Mouse (Mus musculus): Measurements from ENCODE around the gene Ank. TPM values are rescaled to one million over a fixed set of nuclear protein-coding genes. Genes with fewer than 3 reads are reported as not detected.
A peak's percentile ranks its signal among the peaks of the same experiment; 100 is the strongest.

The Ank gene
- polyA plus RNA-seq, 1 experiment from 2014 or later: 23.3 TPM

DNA sequence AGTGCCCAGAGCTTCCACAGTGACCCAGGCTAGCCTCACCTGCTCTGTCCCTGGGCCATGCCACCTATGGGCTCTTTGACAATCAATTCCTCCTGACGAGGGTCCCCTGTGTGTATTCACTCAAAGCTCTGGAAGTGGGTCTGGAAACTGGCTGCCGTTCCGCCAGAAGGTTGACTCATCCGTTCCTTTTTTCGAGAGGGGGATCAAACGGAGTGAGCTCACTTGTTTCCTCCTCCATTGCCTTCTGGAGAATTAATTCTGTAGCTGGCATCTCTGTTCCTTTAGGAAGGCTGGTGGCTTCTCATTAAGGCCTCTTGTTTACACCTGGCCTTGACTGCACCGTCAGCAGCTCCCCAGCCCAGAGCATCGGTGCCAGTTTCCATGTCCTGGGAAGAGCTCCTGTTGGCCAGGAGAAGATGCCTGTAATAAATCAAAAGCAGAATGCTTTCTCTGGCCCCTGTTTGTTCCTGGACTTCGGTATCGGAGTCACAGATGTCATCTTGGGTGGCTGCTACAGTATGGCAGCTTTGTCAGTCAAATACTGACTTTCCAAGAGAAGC is 99.2 kb downstream of the Ank start:
- H3K4me2 ChIP-seq (replicated peaks): no peak overlapping the region
- no peak overlapping the region for H3K4me3 ChIP-seq (replicated peaks)
- no peaks in the 10 kb centered on the region for H3K27me3 ChIP-seq
- 78% methylated on average over 10 of the region's 10 CpGs for WGBS
- H3K9ac ChIP-seq: no peak overlapping the region
- ATAC-seq (ENCODE audit: insufficient number of reproducible peaks, low FRiP score, low TSS enrichment, low read depth): no peak
- no peaks in the 10 kb centered on the region for H3K9me3 ChIP-seq (replicated peaks)
- H3K4me1 ChIP-seq: peaks cover 6% of the 10 kb centered on the region; the same call in 1 of the 2 replicates
- peaks cover 4% of the 10 kb centered on the region; the same call in 1 of the 2 replicates for H3K36me3 ChIP-seq
- no peak overlapping the region for H3K27ac ChIP-seq (replicated peaks)

DNA sequence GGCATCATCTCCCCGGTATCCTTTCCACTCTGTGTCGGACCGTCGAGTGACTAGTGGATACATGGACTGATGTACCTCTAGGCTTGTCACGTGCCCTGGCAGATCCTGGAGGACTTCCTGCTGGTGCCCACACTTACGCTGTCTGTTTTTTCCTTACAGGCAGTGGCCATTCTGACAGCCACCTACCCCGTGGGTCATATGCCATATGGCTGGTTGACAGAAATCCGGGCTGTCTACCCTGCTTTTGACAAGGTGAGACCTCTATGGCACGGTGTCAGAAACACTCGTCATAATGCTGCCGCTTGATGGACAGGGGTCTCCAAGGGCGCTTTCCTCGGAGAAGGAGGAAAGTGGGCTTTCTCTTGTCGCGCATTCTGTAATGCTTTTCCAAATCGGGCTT is 100.9 kb downstream of the Ank start:
- Histone ChIP-seq H3K4me2 (replicated peaks) (no peak overlapping the region), H3K9me3 (replicated peaks) (no peaks in the 10 kb centered on the region), H3K27me3 (no peaks in the 10 kb centered on the region), H3K4me3 (replicated peaks) (no peak overlapping the region), H3K36me3 (peaks cover 4% of the 10 kb centered on the region; the same call in 1 of the 2 replicates), H3K4me1 (peaks cover 6% of the 10 kb centered on the region; the same call in 1 of the 2 replicates), H3K27ac (replicated peaks) (no peak overlapping the region), H3K9ac (no peak overlapping the region)
- 92% methylated on average over 16 of the region's 16 CpGs for WGBS
- ATAC-seq (ENCODE audit: insufficient number of reproducible peaks, low FRiP score, low TSS enrichment, low read depth): no peak

DNA sequence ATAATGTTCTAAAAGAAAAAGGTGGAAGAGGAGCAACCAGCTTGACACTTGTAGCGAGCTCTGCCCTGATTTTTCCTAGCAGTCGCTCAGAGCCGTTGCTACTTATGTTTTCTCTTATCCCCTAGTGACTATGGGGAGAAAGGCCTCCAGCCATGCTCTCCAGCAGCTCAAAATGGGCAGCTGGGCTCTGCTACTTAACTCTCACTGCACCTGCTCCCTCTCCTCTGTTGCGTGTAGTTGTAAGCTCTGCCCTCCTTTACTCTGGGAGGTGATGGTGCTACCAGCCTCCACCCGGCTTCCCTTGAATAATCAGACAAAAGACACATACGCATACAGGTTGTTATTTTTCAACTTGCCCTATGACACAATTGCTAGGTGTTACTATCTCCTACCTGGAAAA is 101.9 kb downstream of the Ank start:
- H3K27me3 ChIP-seq: no peaks in the 10 kb centered on the region
- no peaks in the 10 kb centered on the region for H3K9me3 ChIP-seq (replicated peaks)
- H3K9ac ChIP-seq: no peak overlapping the region
- ATAC-seq (ENCODE audit: insufficient number of reproducible peaks, low FRiP score, low TSS enrichment, low read depth): no peak
- no peak overlapping the region for H3K4me3 ChIP-seq (replicated peaks)
- peaks cover 4% of the 10 kb centered on the region; the same call in 1 of the 2 replicates for H3K36me3 ChIP-seq
- H3K27ac ChIP-seq (replicated peaks): no peak overlapping the region; the same call in 1 of the 2 replicates
- H3K4me1 ChIP-seq: peaks cover 6% of the 10 kb centered on the region; the same call in 1 of the 2 replicates
- 82% methylated on average over 6 of the region's 6 CpGs for WGBS
- H3K4me2 ChIP-seq (replicated peaks): no peak overlapping the region

DNA sequence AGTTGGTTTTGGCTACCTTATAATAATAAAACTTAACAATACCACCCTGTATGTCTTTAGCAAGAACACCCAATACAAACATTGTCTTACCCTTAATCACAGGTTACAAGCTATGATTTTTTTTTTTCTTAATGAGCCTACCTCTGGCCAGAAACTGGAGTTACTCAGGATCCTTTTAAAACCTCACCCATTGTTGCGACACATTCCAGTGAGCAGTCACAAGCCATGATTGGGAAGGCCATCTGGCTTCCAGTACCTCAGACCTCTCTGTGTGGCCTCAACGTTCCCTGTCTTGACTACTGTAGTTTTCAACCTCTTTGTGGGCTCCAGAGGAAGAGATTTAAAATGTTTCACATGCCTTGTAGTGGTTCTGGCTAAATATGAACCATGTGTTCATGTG is 103.4 kb downstream of the Ank start:
- peaks cover 4% of the 10 kb centered on the region; the same call in 1 of the 2 replicates for H3K36me3 ChIP-seq
- H3K27me3 ChIP-seq: no peaks in the 10 kb centered on the region
- H3K4me2 ChIP-seq (replicated peaks): no peak overlapping the region
- 0 out of 2 replicates have a peak overlapping the region, but pooled peaks have one; percentile 17 for H3K27ac ChIP-seq (replicated peaks)
- peaks cover 6% of the 10 kb centered on the region; the same call in 1 of the 2 replicates for H3K4me1 ChIP-seq
- H3K9ac ChIP-seq: no peak overlapping the region
- H3K9me3 ChIP-seq (replicated peaks): no peaks in the 10 kb centered on the region
- no peak for ATAC-seq (ENCODE audit: insufficient number of reproducible peaks, low FRiP score, low TSS enrichment, low read depth)
- WGBS: 38% methylated on average over 2 of the region's 2 CpGs
- no peak overlapping the region for H3K4me3 ChIP-seq (replicated peaks)

DNA sequence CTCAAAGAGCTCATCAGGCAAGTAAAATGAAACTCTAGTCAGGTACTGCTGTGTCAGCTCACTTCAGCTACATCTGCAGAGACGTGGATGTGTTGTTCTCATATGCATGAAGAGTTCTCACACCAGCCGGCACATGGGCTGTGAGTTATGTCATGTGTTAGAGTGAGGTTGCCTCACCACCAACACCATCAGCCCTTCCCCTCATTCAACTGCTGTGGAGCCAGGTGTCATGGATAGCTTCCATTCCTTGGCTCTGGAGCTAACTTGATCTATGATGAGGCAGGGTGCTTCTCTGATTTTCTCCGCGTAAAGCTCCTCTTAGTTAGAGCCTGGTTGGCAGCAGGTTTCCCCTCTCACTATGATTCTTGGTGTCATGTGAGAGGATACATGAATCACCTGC is 103.9 kb downstream of the Ank start:
- Histone ChIP-seq H3K9ac (no peak overlapping the region), H3K27ac (replicated peaks) (0 out of 2 replicates have a peak overlapping the region, but pooled peaks have one; percentile 30), H3K4me2 (replicated peaks) (no peak overlapping the region), H3K36me3 (peaks cover 4% of the 10 kb centered on the region; the same call in 1 of the 2 replicates), H3K4me3 (replicated peaks) (no peak overlapping the region), H3K9me3 (replicated peaks) (no peaks in the 10 kb centered on the region), H3K27me3 (no peaks in the 10 kb centered on the region), H3K4me1 (peaks cover 9% of the 10 kb centered on the region; the same call in 1 of the 2 replicates)
- WGBS: 60% methylated on average over 4 of the region's 4 CpGs
- ATAC-seq (ENCODE audit: insufficient number of reproducible peaks, low FRiP score, low TSS enrichment, low read depth): no peak

DNA sequence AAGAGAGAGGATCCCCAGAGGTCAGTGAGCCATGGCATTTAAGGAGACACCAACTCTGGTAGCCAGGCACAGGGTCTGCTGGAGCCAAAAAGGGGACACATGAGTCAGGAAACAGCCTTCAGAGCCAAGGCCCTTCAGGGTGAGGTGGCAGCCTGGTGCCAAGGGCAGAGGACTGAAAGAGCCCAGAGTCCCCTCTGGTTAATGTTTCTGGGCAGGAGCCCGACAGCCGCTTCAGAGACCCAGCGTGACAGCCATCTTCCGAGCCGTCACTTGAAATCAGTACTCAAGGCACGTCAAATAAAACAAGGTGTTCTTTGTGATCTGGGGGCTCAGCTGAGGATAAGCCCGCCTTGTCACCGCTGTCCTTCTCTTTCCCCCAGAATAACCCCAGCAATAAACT is 104.7 kb downstream of the Ank start:
- Histone ChIP-seq H3K4me1 (peaks cover 17% of the 10 kb centered on the region), H3K9me3 (replicated peaks) (no peaks in the 10 kb centered on the region), H3K9ac (no peak overlapping the region), H3K4me2 (replicated peaks) (no peak overlapping the region), H3K27me3 (no peaks in the 10 kb centered on the region), H3K36me3 (peaks cover 4% of the 10 kb centered on the region; the same call in 1 of the 2 replicates), H3K4me3 (replicated peaks) (no peak overlapping the region), H3K27ac (replicated peaks) (no peak overlapping the region)
- no peak for ATAC-seq (ENCODE audit: insufficient number of reproducible peaks, low FRiP score, low TSS enrichment, low read depth)
- 87% methylated on average over 8 of the region's 8 CpGs for WGBS

DNA sequence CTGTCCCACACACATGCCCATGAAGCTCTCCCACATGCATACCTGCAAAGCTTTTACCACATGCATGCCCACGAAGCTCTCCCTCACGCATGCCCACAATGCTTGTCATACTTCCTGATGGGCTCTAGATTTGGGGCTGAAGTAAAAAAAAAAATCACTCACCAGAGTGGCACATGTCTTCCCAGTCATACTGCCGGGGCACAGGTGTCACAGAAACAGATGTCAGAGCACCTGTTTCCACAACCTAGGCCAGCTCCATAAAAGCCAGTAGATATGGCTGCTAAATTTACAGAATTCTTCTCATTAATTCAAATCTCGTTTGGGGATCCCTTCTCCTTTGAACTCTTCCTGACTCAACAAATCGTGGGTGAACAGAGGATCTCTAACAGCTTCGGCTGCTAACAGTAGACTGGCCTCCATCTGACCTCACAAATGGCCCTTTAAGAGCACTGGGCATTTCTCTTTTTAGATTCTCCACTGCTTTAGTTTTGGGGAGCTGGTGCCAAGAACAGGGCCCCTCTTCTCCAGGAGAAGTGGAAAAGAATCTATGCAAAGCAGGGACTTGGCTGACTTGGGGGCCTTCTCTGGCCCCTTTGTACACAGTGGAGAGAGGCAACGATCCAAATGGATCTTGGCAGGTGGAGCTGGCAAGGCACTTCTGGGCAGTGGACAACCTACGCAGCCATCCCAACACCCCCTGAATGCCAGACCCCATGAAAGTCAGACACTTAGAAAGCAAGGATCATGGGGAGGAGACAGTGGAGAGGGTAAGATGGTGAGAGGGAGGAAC is 108.7 kb downstream of the Ank start:
- H3K27ac ChIP-seq (replicated peaks): 0 out of 2 replicates have a peak overlapping the region, but pooled peaks have one; percentile 39
- WGBS: 78% methylated on average over 8 of the region's 8 CpGs
- no peak overlapping the region for H3K4me3 ChIP-seq (replicated peaks)
- no peak for ATAC-seq (ENCODE audit: insufficient number of reproducible peaks, low FRiP score, low TSS enrichment, low read depth)
- H3K36me3 ChIP-seq: no peaks in the 10 kb centered on the region; the same call in 1 of the 2 replicates
- no peaks in the 10 kb centered on the region for H3K9me3 ChIP-seq (replicated peaks)
- H3K9ac ChIP-seq: no peak overlapping the region
- H3K4me2 ChIP-seq (replicated peaks): no peak overlapping the region
- no peaks in the 10 kb centered on the region for H3K27me3 ChIP-seq
- H3K4me1 ChIP-seq: peaks cover 20% of the 10 kb centered on the region

DNA sequence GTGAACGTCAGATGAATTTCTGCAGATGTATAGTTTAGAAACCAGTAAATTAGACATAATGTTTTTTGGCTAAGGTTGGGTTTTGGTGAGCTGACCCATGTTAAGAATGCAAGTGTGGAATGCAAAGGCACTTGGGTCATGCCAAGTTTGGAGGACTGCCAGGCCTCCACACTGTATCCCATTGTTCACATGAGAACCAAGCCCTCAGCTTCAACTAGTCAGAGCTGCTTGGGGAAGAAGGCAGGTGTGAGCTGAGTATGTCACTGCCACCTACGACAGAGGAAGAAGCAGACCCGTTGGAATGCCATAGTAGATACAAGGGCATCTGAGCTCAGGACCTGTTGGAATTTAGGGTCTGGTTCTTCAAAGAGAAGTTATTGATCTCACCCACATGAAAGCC is 109.5 kb downstream of the Ank start:
- Histone ChIP-seq H3K27me3 (no peaks in the 10 kb centered on the region), H3K27ac (replicated peaks) (peak overlapping the region; percentile 39; the same call in 1 of the 2 replicates), H3K9ac (no peak overlapping the region), H3K4me2 (replicated peaks) (no peak overlapping the region), H3K4me3 (replicated peaks) (no peak overlapping the region), H3K4me1 (peaks cover 17% of the 10 kb centered on the region), H3K36me3 (no peaks in the 10 kb centered on the region; the same call in 1 of the 2 replicates), H3K9me3 (replicated peaks) (no peaks in the 10 kb centered on the region)
- 70% methylated on average over 3 of the region's 3 CpGs for WGBS
- no peak for ATAC-seq (ENCODE audit: insufficient number of reproducible peaks, low FRiP score, low TSS enrichment, low read depth)

DNA sequence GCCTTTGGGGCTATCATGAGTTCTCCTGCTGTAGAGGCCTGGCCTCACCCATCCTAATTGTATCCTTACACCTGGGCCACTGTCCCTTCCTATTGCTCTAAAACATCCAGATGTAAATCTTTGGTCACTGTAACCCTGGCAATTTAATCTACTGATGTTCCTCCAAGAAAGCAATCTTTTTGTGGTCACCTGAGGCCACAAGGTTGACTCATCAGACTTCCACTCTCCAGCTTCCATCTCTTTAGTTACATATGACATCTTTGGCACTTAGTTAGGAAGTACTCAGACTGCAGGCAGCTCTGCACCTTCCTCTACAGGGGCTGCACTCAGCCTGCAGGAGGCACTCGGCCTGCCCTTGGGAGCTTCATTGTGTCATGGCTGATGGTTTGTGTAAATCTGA is 110.4 kb downstream of the Ank start:
- Histone ChIP-seq H3K27ac (replicated peaks) (no peak overlapping the region), H3K9me3 (replicated peaks) (no peaks in the 10 kb centered on the region), H3K4me3 (replicated peaks) (no peak overlapping the region), H3K4me2 (replicated peaks) (no peak overlapping the region), H3K27me3 (no peaks in the 10 kb centered on the region), H3K36me3 (no peaks in the 10 kb centered on the region; the same call in 1 of the 2 replicates), H3K4me1 (peaks cover 17% of the 10 kb centered on the region), H3K9ac (no peak overlapping the region)
- no peak for ATAC-seq (ENCODE audit: insufficient number of reproducible peaks, low FRiP score, low TSS enrichment, low read depth)
- 84% methylated on average over 1 of the region's 1 CpGs for WGBS

DNA sequence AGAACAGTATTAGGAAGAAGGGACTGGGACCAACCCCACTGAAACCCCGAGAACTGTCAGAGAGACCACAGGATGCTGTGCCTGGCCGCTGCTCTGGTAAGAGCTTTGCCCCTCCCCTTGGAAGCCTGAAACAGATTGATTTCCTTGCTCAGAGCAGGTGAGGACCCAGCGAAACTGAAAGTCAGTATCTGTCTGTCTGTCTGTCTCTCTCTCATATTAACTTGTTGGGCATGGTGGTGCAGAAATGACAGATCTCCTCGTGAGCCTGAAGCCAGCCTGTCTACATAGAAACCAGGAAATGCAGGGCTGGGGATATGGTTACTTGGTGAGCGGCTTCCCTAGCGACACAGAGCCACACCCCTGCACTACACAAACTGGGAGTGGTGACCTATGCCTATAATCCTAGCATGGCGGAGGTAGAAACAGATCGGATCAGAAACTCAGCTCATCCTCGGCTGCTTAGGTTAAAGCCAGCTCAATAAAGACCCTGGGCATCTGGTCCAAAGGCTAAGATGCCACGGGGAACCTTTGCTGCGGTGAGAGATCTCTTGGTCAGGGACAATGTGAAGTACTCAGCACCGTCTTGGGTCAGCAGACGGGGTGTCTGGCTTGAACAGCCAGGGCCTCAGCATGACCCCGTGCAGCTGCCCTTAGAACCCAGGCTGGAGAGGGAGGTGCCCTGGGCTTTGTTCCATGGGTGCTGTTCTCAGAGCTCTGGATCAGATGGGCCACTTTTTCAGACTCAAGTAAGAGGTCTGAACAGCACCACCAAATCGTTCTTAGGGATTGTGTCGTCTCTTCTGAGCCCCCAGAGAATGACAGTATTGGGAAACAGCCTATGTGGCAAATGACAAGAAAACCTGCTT is 111.7 kb downstream of the Ank start:
- no peak overlapping the region for H3K9ac ChIP-seq
- H3K4me1 ChIP-seq: peaks cover 17% of the 10 kb centered on the region
- peak overlapping the region; percentile 22; the same call in 1 of the 2 replicates for H3K27ac ChIP-seq (replicated peaks)
- 73% methylated on average over 16 of the region's 16 CpGs for WGBS
- no peak for ATAC-seq (ENCODE audit: insufficient number of reproducible peaks, low FRiP score, low TSS enrichment, low read depth)
- H3K27me3 ChIP-seq: no peaks in the 10 kb centered on the region
- no peak overlapping the region for H3K4me2 ChIP-seq (replicated peaks)
- H3K4me3 ChIP-seq (replicated peaks): no peak overlapping the region
- peaks cover 6% of the 10 kb centered on the region; the same call in 1 of the 2 replicates for H3K36me3 ChIP-seq
- no peaks in the 10 kb centered on the region for H3K9me3 ChIP-seq (replicated peaks)
